In the genomic region with DNA sequence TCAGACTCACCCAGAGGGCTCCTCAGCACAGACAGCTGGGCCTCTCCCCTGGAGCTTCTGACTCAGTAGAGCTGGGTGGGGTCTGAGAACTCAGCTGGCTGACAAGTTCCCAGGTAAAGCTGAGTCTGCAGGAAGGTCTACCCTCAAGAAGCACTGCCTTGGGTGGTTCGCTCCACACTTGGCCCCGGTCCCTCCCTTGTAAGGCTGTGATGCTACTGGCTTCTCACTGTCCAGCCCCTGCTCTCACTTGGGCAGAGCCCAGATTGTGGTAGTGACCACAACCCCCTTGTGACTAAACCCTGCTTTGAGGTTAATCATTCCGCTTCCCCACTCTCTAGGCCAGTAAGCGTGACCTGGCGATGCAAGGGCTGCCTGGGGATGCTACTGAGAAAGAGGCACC, we compare ENCODE assay signal across 7 mouse cellular contexts. TPM values are rescaled to one million over a fixed set of nuclear protein-coding genes. Genes with fewer than 3 reads are reported as not detected.
A peak's percentile ranks its signal among the peaks of the same experiment; 100 is the strongest.
DNase-seq lines count a peak whose midpoint lies in the region; ATAC-seq lines count a peak whose summit lies in the region.

No protein-coding gene starts in this region.

- no peak overlapping the region for H3K27ac ChIP-seq in lung, embryonic 16.5 days (ENCODE audit: low read length)
- H3K27ac ChIP-seq in hindbrain, embryonic 16.5 days (ENCODE audit: low read depth, low read length), result no peak overlapping the region

- H3K4me2 ChIP-seq in lung, embryonic 16.5 days (ENCODE audit: low read depth, low read length), result no peak overlapping the region
- no peak overlapping the region for H3K4me2 ChIP-seq in hindbrain, embryonic 16.5 days (ENCODE audit: low read length)

- no peak overlapping the region for H3K4me3 ChIP-seq in lung, embryonic 16.5 days (ENCODE audit: low read length)
- H3K4me3 ChIP-seq in hindbrain, embryonic 16.5 days (ENCODE audit: low read length), result no peak overlapping the region

- DNase-seq in lung, postnatal 14 days, result no peak
- DNase-seq in NIH3T3 (ENCODE audit: low read depth), result peak; percentile 64
- no peak for DNase-seq in thymus, postnatal 25 days
- DNase-seq in cerebellum, adult 9-11 months, result no peak

- no peak overlapping the region for H3K9ac ChIP-seq in lung, embryonic 16.5 days (ENCODE audit: low read length)
- H3K9ac ChIP-seq in hindbrain, embryonic 16.5 days (ENCODE audit: low read depth, low read length), result no peak overlapping the region

- peak; percentile 27; the same call in 1 of the 2 replicates for ATAC-seq in lung, embryonic 16.5 days (ENCODE audit: low read depth)
- 0 out of 2 replicates have a peak, but pooled peaks have one; percentile 31 for ATAC-seq in hindbrain, embryonic 16.5 days
- peak; percentile 41 for ATAC-seq in neutrophil, adult 5-6 weeks (ENCODE audit: extremely low read depth, insufficient number of reproducible peaks, low FRiP score, poor library complexity, severe bottlenecking)

- 81% methylated on average over 5 of the region's 5 CpGs for WGBS in lung, embryonic 16.5 days
- WGBS in hindbrain, embryonic 16.5 days, result 64% methylated on average over 5 of the region's 5 CpGs

- no peaks in the 10 kb centered on the region for H3K9me3 ChIP-seq in lung, embryonic 16.5 days (ENCODE audit: control insufficient read depth, low read length)
- no peaks in the 10 kb centered on the region for H3K9me3 ChIP-seq in hindbrain, embryonic 16.5 days (ENCODE audit: control insufficient read depth, low read length)

- H3K4me1 ChIP-seq in lung, embryonic 16.5 days (replicated peaks; ENCODE audit: control insufficient read depth, insufficient read depth, low read length), result peaks cover 10% of the 10 kb centered on the region; the same call in 1 of the 2 replicates
- peaks cover 8% of the 10 kb centered on the region for H3K4me1 ChIP-seq in hindbrain, embryonic 16.5 days (ENCODE audit: control insufficient read depth, insufficient read depth, low read depth, low read length)

- no peaks in the 10 kb centered on the region for H3K27me3 ChIP-seq in lung, embryonic 16.5 days (ENCODE audit: control insufficient read depth, insufficient read depth, low read depth, low read length)
- H3K27me3 ChIP-seq in hindbrain, embryonic 16.5 days (replicated peaks; ENCODE audit: control insufficient read depth, insufficient read depth, low read length), result no peaks in the 10 kb centered on the region

- peaks cover 5% of the 10 kb centered on the region; the same call in 1 of the 2 replicates for H3K36me3 ChIP-seq in lung, embryonic 16.5 days (ENCODE audit: control insufficient read depth, insufficient read depth, low read length)
- H3K36me3 ChIP-seq in hindbrain, embryonic 16.5 days (ENCODE audit: control insufficient read depth, insufficient read depth, low read length), result no peaks in the 10 kb centered on the region

RNA-seq across cellular contexts. Expression of gene Tmem131l, which starts 17.3 kb away (rescaled TPM):
- polyA plus RNA-seq in lung, embryonic 16.5 days (2015; fragmentation: Nextera tagmentation; extraction: Ambion mirVana), result 46.4 and 47.0 TPM in 2 replicates
- 34.6 and 45.2 TPM in 2 replicates for polyA plus RNA-seq in hindbrain, embryonic 16.5 days (2015; fragmentation: Nextera tagmentation; extraction: Ambion mirVana)
- total RNA-seq in neutrophil, adult 5-6 weeks (2017), result 161 and 162 TPM in 2 replicates
